Mouse (Mus musculus) Patski (cell line): ENCODE measurements around the gene Gstcd. TPM values are rescaled to one million over a fixed set of nuclear protein-coding genes. Genes with fewer than 3 reads are reported as not detected.

Source experiments
- ATAC-seq: fragments of 100-300 bp; one replicate; pipeline ENCODE4 v1.8.0; 2021
- CTCF ChIA-PET: fragments of 350-600 bp; sonication (Branson Sonifier 250); formaldehyde crosslinking; loops from one replicate; lab custom pipeline; 2022; ENCODE audit warnings: inconsistent platforms; lab: Charles Lee
- POLR2A ChIA-PET: fragments of 350-600 bp; sonication (Branson Sonifier 250); formaldehyde crosslinking; loops from one replicate; lab custom pipeline; 2022; ENCODE audit warnings: antibody characterized with exemption, inconsistent platforms; lab: Charles Lee
- DNase-seq: peaks from one replicate; pipeline ENCODE4 v3.0.0-alpha.2; 2011; ENCODE audit warnings: low read depth, low spot score
- H3K27me3 ChIP-seq: fragments of 371-371 bp; one replicate; pipeline ENCODE4 v1.5.1; 2021
- CTCF ChIP-seq: fragments of 100-300 bp; IDR thresholded peaks from one replicate; pipeline ENCODE4 v1.5.1; 2021
- in situ Hi-C: fragments of 300-500 bp; cut with MboI; formaldehyde crosslinking; loops from 3 replicates; pipeline ENCODE4 v1.11.1; 2018; ENCODE audit warnings: low pct_unique_long_range_greater_than_20kb, mixed read lengths
- polyA plus RNA-seq: library from polyadenylated mRNA; unstranded; gene quantifications from one replicate; pipeline ENCODE4 v1.2.3, GENCODE M21; 2021

Gene Gstcd
- polyA plus RNA-seq, 1 experiment from 2014 or later = 26.3 TPM

DNA sequence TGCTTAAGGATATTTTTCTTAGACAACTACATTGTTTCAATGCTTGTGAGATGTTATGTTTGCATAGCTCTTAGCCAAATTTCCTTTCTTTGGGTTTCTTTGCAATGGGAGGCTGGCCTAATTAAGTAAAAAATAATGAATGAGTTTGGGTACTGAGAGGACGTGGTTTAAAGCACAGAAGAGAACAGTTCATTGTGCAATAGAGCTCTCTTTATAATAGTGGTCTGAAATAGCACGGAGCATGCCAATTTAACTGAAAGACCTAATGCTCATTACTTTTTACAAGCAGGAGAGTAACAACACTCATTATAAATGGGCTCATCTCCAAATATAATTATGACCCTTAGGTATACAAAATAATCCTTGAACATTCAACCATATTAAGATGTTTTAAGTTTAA, 39.8 kb downstream of the Gstcd start:
- ChIA-PET CTCF (interaction anchor here (1.7 to 2.2 kb wide), 2 partner anchors 9 to 19 kb away, joined by 7 read pairs; no protein-coding TSS in a partner anchor), POLR2A (no interaction called here)
- no peaks in the 10 kb centered on the region for H3K27me3 ChIP-seq
- ATAC-seq = no peak
- no peak for TF ChIP-seq CTCF
- in situ Hi-C loops = no loop called here
- no peak for DNase-seq

DNA sequence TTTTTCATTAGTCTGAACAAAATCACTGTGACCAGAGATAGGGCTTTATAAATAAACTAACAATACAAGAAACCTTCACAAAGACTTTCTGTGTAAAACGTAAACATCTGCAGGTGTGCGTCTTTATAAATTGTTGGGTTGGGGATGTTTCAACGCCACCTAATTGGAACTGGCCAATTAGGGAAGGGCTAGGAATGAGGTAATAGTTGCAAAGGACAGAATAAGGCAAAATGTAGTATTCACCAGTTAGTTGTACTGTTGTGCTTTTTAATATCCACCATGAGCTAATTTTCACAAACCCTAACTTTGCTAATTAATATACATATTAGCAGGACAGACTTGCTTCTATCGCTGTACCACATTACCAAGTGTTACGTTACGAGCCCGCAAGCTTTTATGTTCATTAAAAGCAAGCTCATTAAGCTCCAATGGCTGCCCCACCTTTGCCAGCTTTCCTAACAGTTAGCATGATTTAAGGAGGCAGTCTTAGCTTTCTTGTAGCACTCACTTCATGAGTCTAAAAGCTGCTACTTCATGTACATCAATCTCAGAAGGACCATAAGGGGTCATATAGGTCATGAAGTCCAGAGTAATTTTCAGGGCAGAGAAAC, 58.6 kb downstream of the Gstcd start:
- DNase-seq (no peak), ATAC-seq (no peak)
- in situ Hi-C loops = no loop called here
- POLR2A ChIA-PET = interaction anchor here (0.6 to 1.3 kb wide), 2 partner anchors 9 to 1701 kb away, joined by 3 to 4 read pairs; no protein-coding TSS in a partner anchor
- CTCF ChIA-PET = interaction anchor here (0.7 to 3.5 kb wide), 6 partner anchors 11 to 25 kb away, joined by 3 to 9 read pairs (median 3); no protein-coding TSS in a partner anchor
- no peak for TF ChIP-seq CTCF
- H3K27me3 ChIP-seq = no peaks in the 10 kb centered on the region

DNA sequence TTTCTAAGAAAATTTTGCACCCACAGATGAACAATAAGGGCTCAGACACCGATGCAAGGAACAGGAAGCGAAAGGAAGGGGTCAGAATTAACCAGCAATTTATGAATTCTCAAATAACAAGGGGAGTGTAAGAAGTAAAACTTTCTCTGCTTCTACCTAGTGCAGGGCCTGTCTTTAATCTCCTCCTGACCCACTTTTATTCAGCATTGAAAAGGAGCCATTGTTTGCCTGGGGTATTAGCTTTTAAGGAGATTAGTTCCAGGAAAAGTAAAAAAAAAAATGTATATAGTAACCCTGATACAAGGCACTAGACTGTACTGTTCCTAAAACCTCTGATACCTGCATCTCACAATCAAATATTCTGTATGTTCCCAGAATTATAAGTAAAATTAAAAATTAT, 64.9 kb downstream of the Gstcd start:
- DNase-seq (no peak), ATAC-seq (no peak)
- no peaks in the 10 kb centered on the region for H3K27me3 ChIP-seq
- in situ Hi-C loops = no loop called here
- no peak for TF ChIP-seq CTCF
- CTCF ChIA-PET = no interaction called here
- POLR2A ChIA-PET = no interaction called here

DNA sequence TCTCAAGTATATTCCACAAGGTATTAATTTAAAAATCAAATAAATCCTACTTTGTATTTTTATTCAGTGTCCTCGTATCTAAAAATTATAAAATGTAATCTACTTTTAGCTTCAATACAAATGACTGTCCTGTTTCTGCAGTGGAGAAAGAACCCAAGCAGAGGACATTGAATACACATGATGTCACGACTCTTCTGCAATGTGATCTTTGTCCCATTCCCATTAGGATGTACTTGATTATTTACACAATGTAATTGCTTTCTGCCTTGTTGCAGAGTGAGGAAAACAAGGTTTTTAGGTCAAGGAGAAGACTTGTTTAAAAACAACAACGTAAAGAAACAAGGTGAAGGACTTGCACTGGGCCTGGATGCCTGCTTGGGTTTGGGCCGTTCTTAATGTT, 84.6 kb downstream of the Gstcd start:
- ATAC-seq (no peak), DNase-seq (no peak)
- in situ Hi-C loops = no loop called here
- POLR2A ChIA-PET = no interaction called here
- H3K27me3 ChIP-seq = no peaks in the 10 kb centered on the region
- CTCF ChIA-PET = interaction anchor here (1.2 kb wide), 1 partner anchor 19 kb away, joined by 3 read pairs; no protein-coding TSS in a partner anchor
- no peak for TF ChIP-seq CTCF

DNA sequence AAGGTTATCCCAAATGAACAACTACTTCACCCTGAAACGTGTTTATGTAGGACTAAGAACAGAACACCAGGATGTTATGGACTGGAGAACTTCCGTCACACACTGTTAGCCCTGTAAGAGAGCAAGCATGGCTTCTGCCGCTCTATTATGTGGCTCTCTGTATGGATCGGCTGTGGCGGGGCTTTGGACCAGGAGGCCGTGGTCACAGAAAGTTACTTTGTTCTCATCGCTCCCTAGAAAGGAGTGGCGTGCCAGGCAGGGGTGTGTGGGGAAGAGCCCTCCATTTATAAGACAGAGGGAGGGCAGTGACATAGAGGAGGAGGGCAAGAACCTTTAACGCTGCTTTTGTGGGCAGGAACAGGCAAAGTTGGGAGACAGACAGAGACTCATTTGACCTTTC, 95.5 kb downstream of the Gstcd start:
- ChIA-PET POLR2A (no interaction called here), CTCF (interaction anchor here (1.0 kb wide), 1 partner anchor 14 kb away, joined by 3 read pairs; no protein-coding TSS in a partner anchor)
- TF ChIP-seq CTCF = no peak
- ATAC-seq = no peak
- no peak for DNase-seq
- in situ Hi-C loops = no loop called here
- no peaks in the 10 kb centered on the region for H3K27me3 ChIP-seq

DNA sequence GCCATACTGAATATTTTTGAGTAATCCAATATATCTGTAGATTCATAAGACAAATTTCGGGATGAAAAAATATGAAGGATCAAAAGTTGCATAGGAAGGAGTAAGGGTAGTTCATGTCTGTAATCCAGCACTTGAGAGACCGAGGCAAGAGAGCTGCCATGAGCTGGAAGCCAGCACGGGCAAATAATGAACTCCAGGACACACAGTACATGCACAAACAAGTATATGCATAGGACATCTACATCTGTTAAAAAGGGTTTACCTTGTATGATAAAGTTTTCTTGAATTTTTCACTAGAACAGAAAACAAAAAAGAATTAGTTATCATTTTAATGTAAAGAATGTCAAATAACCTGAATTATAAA, 95.9 kb downstream of the Gstcd start:
- no peak for DNase-seq
- no peak for ATAC-seq
- ChIA-PET POLR2A (no interaction called here), CTCF (no interaction called here)
- H3K27me3 ChIP-seq = no peaks in the 10 kb centered on the region
- in situ Hi-C loops = no loop called here
- no peak for TF ChIP-seq CTCF

DNA sequence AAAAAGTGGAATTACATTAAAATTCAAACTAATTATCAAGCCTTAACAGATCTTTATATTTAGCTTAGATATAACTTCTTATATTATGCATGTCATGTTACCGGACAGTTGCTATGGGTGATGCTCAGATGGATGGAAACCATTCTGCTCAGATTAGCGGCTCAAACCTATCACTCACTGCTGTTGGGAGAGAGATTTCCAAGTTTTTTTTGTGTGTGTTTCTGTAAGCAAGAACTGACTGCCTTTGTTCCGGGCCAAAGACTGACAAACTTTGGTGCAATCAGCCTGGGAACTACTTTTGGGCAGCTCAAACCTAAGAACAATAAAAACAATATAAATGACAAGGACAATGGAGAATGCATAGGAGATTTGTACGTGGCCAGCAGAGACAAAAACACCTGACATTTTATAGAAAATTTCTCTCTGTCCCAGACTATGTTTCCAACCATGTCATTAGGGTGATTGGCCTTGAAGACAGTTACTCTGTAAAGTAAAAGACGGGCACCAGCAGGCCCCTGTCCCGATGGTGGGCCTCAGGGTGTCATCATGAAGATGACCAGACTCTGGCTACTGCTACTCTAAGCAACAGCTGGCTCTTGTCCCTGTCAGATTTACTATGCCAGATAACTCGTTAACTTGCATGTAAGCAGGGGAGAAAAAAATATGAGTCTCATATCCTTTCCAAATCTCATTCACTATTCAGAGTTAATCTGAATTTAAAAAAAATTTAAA, 96.5 kb downstream of the Gstcd start:
- in situ Hi-C loops = no loop called here
- ATAC-seq = no peak
- ChIA-PET POLR2A (no interaction called here), CTCF (interaction anchor here (1.2 kb wide), 1 partner anchor 32 kb away, joined by 3 read pairs; no protein-coding TSS in a partner anchor)
- no peaks in the 10 kb centered on the region for H3K27me3 ChIP-seq
- no peak for DNase-seq
- TF ChIP-seq CTCF = no peak

DNA sequence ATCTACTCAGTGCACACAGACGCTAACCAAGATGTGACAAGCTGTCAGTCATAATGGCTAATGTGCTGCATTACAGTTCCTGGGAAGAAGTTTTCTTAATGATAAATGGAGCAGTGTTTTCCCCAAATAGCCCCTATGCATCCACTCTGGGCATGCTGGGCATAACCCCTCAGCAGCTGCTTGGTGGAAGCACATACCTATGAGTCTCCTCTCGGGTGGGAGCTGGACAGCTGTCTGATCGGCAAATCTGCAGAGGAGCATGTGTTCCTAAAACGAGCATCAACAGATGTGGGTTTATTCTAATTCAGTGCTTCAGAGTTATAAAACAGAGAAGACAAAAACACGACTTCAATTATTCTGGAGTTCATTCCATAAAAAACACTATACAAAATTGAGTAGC, 105.6 kb downstream of the Gstcd start:
- TF ChIP-seq CTCF = no peak
- H3K27me3 ChIP-seq = no peaks in the 10 kb centered on the region
- DNase-seq (no peak), ATAC-seq (no peak)
- ChIA-PET POLR2A (no interaction called here), CTCF (interaction anchor here (0.9 to 1.6 kb wide), 3 partner anchors 22 to 239 kb away, joined by 3 to 4 read pairs (median 3); no protein-coding TSS in a partner anchor)
- in situ Hi-C loops = no loop called here

DNA sequence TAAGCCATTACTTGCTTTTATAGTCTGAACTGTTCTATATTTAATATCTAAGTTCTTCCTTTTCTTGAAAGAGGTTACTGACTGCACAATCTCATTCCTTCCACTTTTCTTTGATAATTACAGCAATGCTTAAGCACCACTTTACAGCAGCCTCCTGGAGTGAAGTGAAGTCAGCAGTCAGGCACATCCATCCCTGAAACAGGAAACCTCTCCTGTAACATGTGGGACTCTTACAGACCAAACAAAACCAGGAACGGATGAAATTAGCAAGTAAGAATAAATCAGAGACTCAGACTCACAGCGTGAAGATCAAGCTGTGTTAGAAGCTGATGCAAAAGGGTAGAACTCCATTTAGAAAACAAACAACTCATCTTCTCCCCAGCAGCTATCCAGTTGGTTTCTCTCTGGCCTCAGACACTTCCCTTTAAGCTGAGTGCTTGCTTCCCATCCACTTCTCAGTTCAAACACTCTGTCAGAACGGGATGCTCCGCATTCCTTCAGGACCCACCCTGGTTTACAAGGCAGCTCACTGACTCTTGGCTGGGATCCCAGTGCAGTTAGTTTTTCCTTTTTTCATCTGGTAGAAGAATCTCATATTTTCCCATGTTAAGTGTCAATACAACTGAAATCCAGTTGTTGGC, 107.9 kb downstream of the Gstcd start:
- peak; percentile 58 for DNase-seq
- H3K27me3 ChIP-seq = no peaks in the 10 kb centered on the region
- ATAC-seq = peak; percentile 94
- ChIA-PET POLR2A (no interaction called here), CTCF (interaction anchor here (0.9 kb wide), 1 partner anchor 18 kb away, joined by 3 read pairs; no protein-coding TSS in a partner anchor)
- in situ Hi-C loops = no loop called here
- TF ChIP-seq CTCF = no peak

DNA sequence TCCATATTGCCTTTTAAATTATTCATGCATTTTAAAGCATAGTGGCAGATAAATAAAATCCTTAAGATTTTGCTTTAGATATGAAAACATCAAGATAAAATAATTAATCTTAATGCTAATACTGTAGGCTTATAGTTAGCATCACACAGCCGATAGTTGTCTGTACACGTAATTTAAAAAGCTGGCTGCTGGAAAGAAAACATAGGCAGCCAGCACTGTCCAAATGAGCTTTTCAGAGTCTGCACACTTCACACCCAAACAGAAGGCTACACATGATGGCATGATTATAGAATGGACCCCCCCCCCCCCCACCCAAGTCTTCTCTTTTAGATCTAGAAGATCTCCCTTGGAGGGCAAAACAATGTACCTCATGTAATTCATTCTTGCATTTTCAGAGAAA, 109.9 kb downstream of the Gstcd start:
- no peak for ATAC-seq
- DNase-seq = no peak
- ChIA-PET CTCF (no interaction called here), POLR2A (interaction anchor here (1.2 kb wide), 1 partner anchor 14 kb away, joined by 3 read pairs; no protein-coding TSS in a partner anchor)
- in situ Hi-C loops = no loop called here
- H3K27me3 ChIP-seq = no peaks in the 10 kb centered on the region
- TF ChIP-seq CTCF = no peak
